Mouse (Mus musculus): ENCODE measurements around the gene Gm1113. TPM values are rescaled to one million over a fixed set of nuclear protein-coding genes. Genes with fewer than 3 reads are reported as not detected.

The Gm1113 gene
- polyA plus RNA-seq (2012; rRNA removed), result not detected in 2 replicates

GRCm38 (mm10) chr9:35518169-35518568 lies at the start of gene Gm1113:
Gene Gm1113, minus strand, starts transcription at chr9:35518269.

GRCm38 (mm10) chr9:35558257-35559008 lies 40.4 kb upstream of the Gm1113 start, which contains the start of the genes Ddx25 and Pus3:
Gene Ddx25, minus strand, starts transcription at chr9:35558528.
Gene Pus3, plus strand, starts transcription at chr9:35558595.

Other genes starting within 250 kb of the Gm1113 start
- gene Cdon, start 97.1 kb downstream of the Gm1113 start, polyA plus RNA-seq (2012; rRNA removed), result 0.55 and 0.58 TPM in 2 replicates
- 0.08 and 0.10 TPM in 2 replicates for gene Ddx25, start 40.3 kb upstream of the Gm1113 start, polyA plus RNA-seq (2012; rRNA removed)
- 5.3 and 5.6 TPM in 2 replicates for gene Pus3, start 40.3 kb upstream of the Gm1113 start, polyA plus RNA-seq (2012; rRNA removed)
- gene Pate2, start 52.0 kb upstream of the Gm1113 start, polyA plus RNA-seq (2012; rRNA removed), result 0.03 and 0.08 TPM in 2 replicates
- 2.3 and 2.5 TPM in 2 replicates for gene Hyls1, start 52.1 kb upstream of the Gm1113 start, polyA plus RNA-seq (2012; rRNA removed)
- gene Pate4, start 93.7 kb upstream of the Gm1113 start, polyA plus RNA-seq (2012; rRNA removed), result not detected in 2 replicates
- not detected in 2 replicates for gene Pate3, start 129.9 kb upstream of the Gm1113 start, polyA plus RNA-seq (2012; rRNA removed)
- not detected in 2 replicates for gene Pate1, start 169.1 kb upstream of the Gm1113 start, polyA plus RNA-seq (2012; rRNA removed)
- not detected in 2 replicates for gene Gm17677, start 222.8 kb upstream of the Gm1113 start, polyA plus RNA-seq (2012; rRNA removed)